Mouse (Mus musculus) neural tube, embryonic 12.5 days (tissue): ENCODE data around the gene Wdr59. TPM values are rescaled to one million over a fixed set of nuclear protein-coding genes. Genes with fewer than 3 reads are reported as not detected.

Source experiments
- ATAC-seq: fragments of 200-750 bp; cut with Nextera tagmentation; 2 replicates; pipeline ENCODE4 v1.8.0; 2017; ENCODE audit warnings: low read depth, mild to moderate bottlenecking, moderate TSS enrichment, moderate library complexity; ENCODE audit not compliant: low FRiP score
- H3K27ac ChIP-seq: fragments of 300-500 bp; sonication (generic); 2 replicates; pipeline ENCODE4 v1.5.1; 2016
- H3K27me3 ChIP-seq: fragments of 300-500 bp; sonication (generic); replicated peaks from 2 replicates; pipeline ENCODE4 v1.6.1; 2016; ENCODE audit warnings: mild to moderate bottlenecking
- H3K36me3 ChIP-seq: fragments of 300-500 bp; sonication (generic); 2 replicates; pipeline ENCODE4 v1.6.1; 2016; ENCODE audit warnings: mild to moderate bottlenecking
- H3K4me1 ChIP-seq: fragments of 300-500 bp; sonication (generic); 2 replicates; pipeline ENCODE4 v1.6.1; 2016
- H3K4me2 ChIP-seq: fragments of 300-500 bp; sonication (generic); replicated peaks from 2 replicates; pipeline ENCODE4 v1.6.1; 2016; ENCODE audit warnings: mild to moderate bottlenecking
- H3K4me3 ChIP-seq: fragments of 300-500 bp; sonication (generic); 2 replicates; pipeline ENCODE4 v1.5.1; 2016
- H3K9ac ChIP-seq: fragments of 300-500 bp; sonication (generic); 2 replicates; pipeline ENCODE4 v1.6.1; 2016; ENCODE audit warnings: mild to moderate bottlenecking
- H3K9me3 ChIP-seq: fragments of 300-500 bp; sonication (generic); 2 replicates; pipeline ENCODE4 v1.6.1; 2016; ENCODE audit warnings: mild to moderate bottlenecking
- WGBS: fragments of 180-500 bp; shearing (Covaris S2); methylation state at CpG from one replicate; pipeline ENCODE4 v1.1.7; 2016; 5-methylcytosine and 5-hydroxymethylcytosine counted together
- polyA plus RNA-seq: library from polyadenylated mRNA; unstranded; fragments of >200 nt; fragmentation: Nextera tagmentation; extraction: Ambion mirVana; gene quantifications from 2 replicates; pipeline ENCODE4 v1.2.1, GENCODE M21; 2016

The Wdr59 gene
- polyA plus RNA-seq, 1 experiment from 2014 or later, result 6.8 TPM

GRCm38 (mm10) chr8:111551511-111552130, 29.7 kb upstream of the Wdr59 start:
- H3K4me1 ChIP-seq, result peaks cover 28% of the 10 kb centered on the region

GRCm38 (mm10) chr8:111550002-111550870, 28.3 kb upstream of the Wdr59 start:
- H3K4me3 ChIP-seq, result no peak overlapping the region
- no peak for ATAC-seq
- peaks cover 22% of the 10 kb centered on the region for H3K4me1 ChIP-seq
- H3K36me3 ChIP-seq, result no peaks in the 10 kb centered on the region
- 61% methylated on average over 9 of the region's 9 CpGs for WGBS
- no peaks in the 10 kb centered on the region for H3K9me3 ChIP-seq
- no peak overlapping the region for H3K4me2 ChIP-seq
- H3K9ac ChIP-seq, result no peak overlapping the region
- H3K27ac ChIP-seq, result no peak overlapping the region; the same call in 1 of the 2 replicates
- H3K27me3 ChIP-seq, result no peaks in the 10 kb centered on the region

More at GRCm38 (mm10) chr8:111551511-111552130, 29.7 kb upstream of the Wdr59 start:
- no peak for ATAC-seq
- Histone ChIP-seq H3K36me3 (no peaks in the 10 kb centered on the region), H3K4me3 (no peak overlapping the region), H3K27ac (no peak overlapping the region), H3K4me2 (no peak overlapping the region), H3K9ac (no peak overlapping the region), H3K9me3 (no peaks in the 10 kb centered on the region), H3K27me3 (no peaks in the 10 kb centered on the region)
- 71% methylated on average over 8 of the region's 8 CpGs for whole genome bisulfite sequencing

- no peak overlapping the region for H3K9ac ChIP-seq
- no peak overlapping the region for H3K27ac ChIP-seq
- 0 out of 2 replicates have a peak, but pooled peaks cover under 1% of the 10 kb centered on the region for H3K36me3 ChIP-seq
- H3K9me3 ChIP-seq, result no peaks in the 10 kb centered on the region
- no peak overlapping the region for H3K4me3 ChIP-seq
- WGBS, result 91% methylated on average over 6 of the region's 6 CpGs
- H3K27me3 ChIP-seq, result no peaks in the 10 kb centered on the region
- ATAC-seq, result no peak
- no peak overlapping the region for H3K4me2 ChIP-seq
- H3K4me1 ChIP-seq, result peaks cover 13% of the 10 kb centered on the region
Measured at GRCm38 (mm10) chr8:111548201-111548600, 26.3 kb upstream of the Wdr59 start.

- 90% methylated on average over 3 of the region's 3 CpGs for WGBS
- ATAC-seq, result no peak
- no peak overlapping the region for H3K4me3 ChIP-seq
Measured at GRCm38 (mm10) chr8:111547144-111547543, 25.3 kb upstream of the Wdr59 start.

GRCm38 (mm10) chr8:111545406-111546156, 23.7 kb upstream of the Wdr59 start:
- Histone ChIP-seq H3K4me2 (no peak overlapping the region), H3K4me3 (no peak overlapping the region), H3K9me3 (no peaks in the 10 kb centered on the region), H3K9ac (no peak overlapping the region), H3K4me1 (peaks cover 19% of the 10 kb centered on the region), H3K27me3 (no peaks in the 10 kb centered on the region), H3K27ac (no peak overlapping the region), H3K36me3 (peaks cover 6% of the 10 kb centered on the region; the same call in 1 of the 2 replicates)
- 90% methylated on average over 8 of the region's 8 CpGs for WGBS
- no peak for ATAC-seq

More at GRCm38 (mm10) chr8:111547144-111547543, 25.3 kb upstream of the Wdr59 start:
- H3K4me1 ChIP-seq, result peaks cover 13% of the 10 kb centered on the region
- no peaks in the 10 kb centered on the region for H3K9me3 ChIP-seq
- 0 out of 2 replicates have a peak, but pooled peaks cover 3% of the 10 kb centered on the region for H3K36me3 ChIP-seq
- no peak overlapping the region for H3K9ac ChIP-seq
- no peak overlapping the region for H3K4me2 ChIP-seq
- no peak overlapping the region for H3K27ac ChIP-seq
- H3K27me3 ChIP-seq, result no peaks in the 10 kb centered on the region

- no peak overlapping the region for H3K4me3 ChIP-seq
- no peaks in the 10 kb centered on the region for H3K9me3 ChIP-seq
- H3K27ac ChIP-seq, result no peak overlapping the region
- WGBS, result 95% methylated on average over 9 of the region's 9 CpGs
- H3K9ac ChIP-seq, result no peak overlapping the region
- no peak for ATAC-seq
- H3K4me1 ChIP-seq, result peaks cover 21% of the 10 kb centered on the region
- H3K36me3 ChIP-seq, result peaks cover 6% of the 10 kb centered on the region; the same call in 1 of the 2 replicates
- no peak overlapping the region for H3K4me2 ChIP-seq
- no peaks in the 10 kb centered on the region for H3K27me3 ChIP-seq
Measured at GRCm38 (mm10) chr8:111543712-111544380, 22.0 kb upstream of the Wdr59 start.

- ATAC-seq, result no peak
- H3K36me3 ChIP-seq, result peaks cover 6% of the 10 kb centered on the region; the same call in 1 of the 2 replicates
- WGBS, result 63% methylated on average over 10 of the region's 10 CpGs
- H3K27ac ChIP-seq, result no peak overlapping the region
- peak overlapping the region; percentile 81 for H3K4me2 ChIP-seq
- no peaks in the 10 kb centered on the region for H3K27me3 ChIP-seq
- H3K9ac ChIP-seq, result peak overlapping the region; percentile 22; the same call in 1 of the 2 replicates
- H3K4me3 ChIP-seq, result peak overlapping the region; percentile 30
- peaks cover 33% of the 10 kb centered on the region for H3K4me1 ChIP-seq
- no peaks in the 10 kb centered on the region for H3K9me3 ChIP-seq
Measured at GRCm38 (mm10) chr8:111539422-111540076, 17.7 kb upstream of the Wdr59 start.

- no peak for ATAC-seq
- Histone ChIP-seq H3K27ac (no peak overlapping the region), H3K27me3 (no peaks in the 10 kb centered on the region), H3K9ac (peak overlapping the region; percentile 98), H3K4me1 (peaks cover 33% of the 10 kb centered on the region), H3K4me2 (peak overlapping the region; percentile 81), H3K4me3 (peak overlapping the region; percentile 99), H3K36me3 (peaks cover 5% of the 10 kb centered on the region; the same call in 1 of the 2 replicates), H3K9me3 (no peaks in the 10 kb centered on the region)
- 14% methylated on average over 2 of the region's 2 CpGs for WGBS
Measured at GRCm38 (mm10) chr8:111538194-111538593, 16.3 kb upstream of the Wdr59 start.

- Histone ChIP-seq H3K9ac (peak overlapping the region; percentile 98), H3K4me3 (peak overlapping the region; percentile 99), H3K9me3 (no peaks in the 10 kb centered on the region), H3K36me3 (peaks cover 2% of the 10 kb centered on the region; the same call in 1 of the 2 replicates), H3K27ac (no peak overlapping the region), H3K27me3 (no peaks in the 10 kb centered on the region), H3K4me2 (peak overlapping the region; percentile 81), H3K4me1 (peaks cover 33% of the 10 kb centered on the region)
- no peak for ATAC-seq
- WGBS, result 7% methylated on average over 8 of the region's 8 CpGs
Measured at GRCm38 (mm10) chr8:111537765-111538158, 15.9 kb upstream of the Wdr59 start.

- peak overlapping the region; percentile 99 for H3K4me3 ChIP-seq
- H3K9me3 ChIP-seq, result no peaks in the 10 kb centered on the region
- 0 out of 2 replicates have a peak overlapping the region, but pooled peaks have one; percentile 3 for H3K27ac ChIP-seq
- under 1% methylated on average over 64 of the region's 64 CpGs for WGBS
- peak; percentile 65 for ATAC-seq
- no peaks in the 10 kb centered on the region for H3K27me3 ChIP-seq
- peak overlapping the region; percentile 81 for H3K4me2 ChIP-seq
- H3K36me3 ChIP-seq, result peaks cover 2% of the 10 kb centered on the region; the same call in 1 of the 2 replicates
- H3K4me1 ChIP-seq, result peaks cover 33% of the 10 kb centered on the region
- H3K9ac ChIP-seq, result peak overlapping the region; percentile 98
Measured at GRCm38 (mm10) chr8:111536978-111537764, 15.3 kb upstream of the Wdr59 start.
